Mouse (Mus musculus) heart, embryonic 10.5 days (tissue): Measurements from ENCODE around the gene Nav2. TPM values are rescaled to one million over a fixed set of nuclear protein-coding genes. Genes with fewer than 3 reads are reported as not detected.
A peak's percentile ranks its signal among the peaks of the same experiment; 100 is the strongest.

Source experiments
- DNase-seq: peaks from one replicate; pipeline ENCODE4 v3.0.0-alpha.2; 2017; ENCODE audit warnings: low spot score
- H3K27ac ChIP-seq: fragments of 300-500 bp; sonication (generic); 2 replicates; pipeline ENCODE4 v1.5.1; 2016; ENCODE audit warnings: mild to moderate bottlenecking
- H3K27me3 ChIP-seq: fragments of 300-500 bp; sonication (generic); 2 replicates; pipeline ENCODE4 v1.6.1; 2016; ENCODE audit warnings: mild to moderate bottlenecking; ENCODE audit not compliant: poor library complexity, insufficient read depth, severe bottlenecking
- H3K36me3 ChIP-seq: fragments of 300-500 bp; sonication (generic); 2 replicates; pipeline ENCODE4 v1.6.1; 2016; ENCODE audit warnings: mild to moderate bottlenecking, moderate library complexity
- H3K4me1 ChIP-seq: fragments of 300-500 bp; sonication (generic); 2 replicates; pipeline ENCODE4 v1.6.1; 2016; ENCODE audit warnings: mild to moderate bottlenecking
- H3K4me3 ChIP-seq: fragments of 300-500 bp; sonication (generic); 2 replicates; pipeline ENCODE4 v1.5.1; 2016; ENCODE audit warnings: mild to moderate bottlenecking, moderate library complexity
- H3K9me3 ChIP-seq: fragments of 300-500 bp; sonication (generic); 2 replicates; pipeline ENCODE4 v1.6.1; 2016; ENCODE audit warnings: mild to moderate bottlenecking, moderate library complexity
- WGBS: fragments of 180-500 bp; shearing (Covaris S2); methylation state at CpG from one replicate; pipeline ENCODE4 v1.1.7; 2016; 5-methylcytosine and 5-hydroxymethylcytosine counted together
- polyA plus RNA-seq: library from polyadenylated mRNA; unstranded; fragments of >200 nt; fragmentation: Nextera tagmentation; extraction: Ambion mirVana; gene quantifications from 2 replicates; pipeline ENCODE4 v1.2.1, GENCODE M21; 2016

Gene Nav2
- polyA plus RNA-seq, 1 experiment from 2014 or later, result 23.3 TPM

DNA sequence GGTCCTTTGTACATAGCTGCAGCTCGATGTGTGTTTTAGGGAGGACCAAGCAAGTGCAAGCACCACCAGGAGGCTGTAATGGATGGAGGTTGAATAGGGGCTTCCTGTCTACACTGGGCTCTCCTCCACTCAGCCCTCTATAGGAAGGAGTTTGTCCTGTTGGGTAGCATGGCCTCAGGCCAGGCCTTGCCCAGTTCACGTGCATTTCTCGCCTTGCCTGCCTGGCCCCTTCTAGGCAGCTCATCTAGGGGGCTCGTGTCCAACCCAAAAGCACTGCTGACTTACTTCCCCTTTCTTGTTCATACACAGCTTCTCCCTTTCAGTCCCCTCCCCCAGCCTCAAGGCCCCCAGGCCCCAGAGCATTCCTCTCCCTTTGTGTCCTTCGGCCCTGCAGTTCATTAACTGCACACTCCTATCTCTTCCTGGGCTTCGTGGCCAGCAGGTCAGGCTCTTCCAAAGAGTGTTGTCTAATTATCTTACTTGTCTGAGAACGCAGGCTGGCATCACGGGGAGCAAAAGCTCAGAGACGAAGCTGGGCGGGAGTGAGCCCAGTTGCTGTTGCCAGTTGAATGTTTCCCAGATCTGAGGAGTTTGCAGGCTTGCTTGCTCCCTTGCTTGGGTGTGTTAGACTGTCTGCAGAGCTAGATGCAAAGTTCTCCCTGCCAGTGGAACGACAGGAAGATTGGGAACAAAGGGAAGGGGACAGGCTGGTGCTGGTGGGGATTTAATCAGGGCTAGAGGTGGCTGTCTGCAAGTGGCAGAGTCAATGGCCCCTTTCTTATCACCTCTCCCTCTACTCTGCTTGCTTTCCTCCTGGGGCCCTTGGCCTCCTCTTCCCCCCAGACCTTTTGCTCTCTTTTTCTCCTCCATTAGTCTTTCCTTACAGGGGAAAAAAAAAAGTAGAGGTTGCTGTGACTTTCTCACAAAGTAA, 636.5 kb downstream of the Nav2 start:
- 21% methylated on average over 11 of the region's 11 CpGs for WGBS
- H3K4me1 ChIP-seq, result peaks cover 52% of the 10 kb centered on the region
- DNase-seq, result no peak
- peak overlapping the region; percentile 89 for H3K27ac ChIP-seq
- H3K4me3 ChIP-seq, result peak overlapping the region; percentile 24
- no peaks in the 10 kb centered on the region for H3K27me3 ChIP-seq
- H3K9me3 ChIP-seq, result no peaks in the 10 kb centered on the region
- H3K36me3 ChIP-seq, result peaks cover 52% of the 10 kb centered on the region

DNA sequence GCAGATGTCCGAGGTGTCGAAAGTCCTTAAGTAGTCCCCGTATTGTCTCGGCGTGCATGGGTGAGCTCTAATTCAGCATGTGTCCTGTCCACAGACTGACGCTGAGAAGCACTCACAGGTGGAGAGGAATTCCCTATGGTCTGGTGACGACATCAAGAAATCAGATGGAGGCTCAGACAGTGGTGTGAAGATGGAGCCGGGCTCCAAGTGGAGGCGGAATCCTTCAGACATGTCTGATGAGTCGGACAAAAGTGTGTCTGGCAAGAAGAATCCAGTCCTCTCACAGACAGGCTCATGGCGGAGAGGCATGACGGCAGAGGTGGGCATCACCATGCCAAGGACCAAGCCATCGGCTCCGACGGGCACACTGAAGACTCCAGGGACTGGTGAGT, 637.2 kb downstream of the Nav2 start:
- no peak for DNase-seq
- Histone ChIP-seq H3K27me3 (no peaks in the 10 kb centered on the region), H3K36me3 (peaks cover 51% of the 10 kb centered on the region), H3K9me3 (no peaks in the 10 kb centered on the region), H3K4me1 (peaks cover 53% of the 10 kb centered on the region), H3K27ac (peak overlapping the region; percentile 89), H3K4me3 (peak overlapping the region; percentile 24; the same call in 1 of the 2 replicates)
- 54% methylated on average over 15 of the region's 15 CpGs for WGBS

DNA sequence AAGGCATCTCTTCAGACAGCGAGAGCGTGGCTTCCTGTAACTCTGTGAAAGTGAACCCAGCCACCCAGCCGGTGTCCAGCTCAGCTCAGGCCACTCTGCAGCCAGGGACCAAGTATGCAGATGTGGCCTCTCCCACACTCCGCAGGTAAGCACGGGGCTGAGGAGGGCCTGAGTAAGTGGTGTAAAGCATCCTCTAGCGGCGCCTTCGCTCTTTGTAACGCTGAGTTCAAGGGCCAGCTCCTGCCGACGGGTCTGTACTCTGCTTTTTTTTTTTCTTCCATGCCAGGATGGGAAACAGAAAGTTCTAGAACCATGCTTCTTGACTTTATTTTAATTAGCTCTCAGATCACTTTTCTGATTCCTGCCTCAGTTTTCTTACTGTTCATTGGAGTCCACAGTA, 639.9 kb downstream of the Nav2 start:
- Histone ChIP-seq H3K27me3 (no peaks in the 10 kb centered on the region), H3K27ac (no peak overlapping the region), H3K4me1 (peaks cover 56% of the 10 kb centered on the region), H3K4me3 (no peak overlapping the region), H3K36me3 (peaks cover 73% of the 10 kb centered on the region), H3K9me3 (no peaks in the 10 kb centered on the region)
- WGBS, result 85% methylated on average over 11 of the region's 11 CpGs
- no peak for DNase-seq

DNA sequence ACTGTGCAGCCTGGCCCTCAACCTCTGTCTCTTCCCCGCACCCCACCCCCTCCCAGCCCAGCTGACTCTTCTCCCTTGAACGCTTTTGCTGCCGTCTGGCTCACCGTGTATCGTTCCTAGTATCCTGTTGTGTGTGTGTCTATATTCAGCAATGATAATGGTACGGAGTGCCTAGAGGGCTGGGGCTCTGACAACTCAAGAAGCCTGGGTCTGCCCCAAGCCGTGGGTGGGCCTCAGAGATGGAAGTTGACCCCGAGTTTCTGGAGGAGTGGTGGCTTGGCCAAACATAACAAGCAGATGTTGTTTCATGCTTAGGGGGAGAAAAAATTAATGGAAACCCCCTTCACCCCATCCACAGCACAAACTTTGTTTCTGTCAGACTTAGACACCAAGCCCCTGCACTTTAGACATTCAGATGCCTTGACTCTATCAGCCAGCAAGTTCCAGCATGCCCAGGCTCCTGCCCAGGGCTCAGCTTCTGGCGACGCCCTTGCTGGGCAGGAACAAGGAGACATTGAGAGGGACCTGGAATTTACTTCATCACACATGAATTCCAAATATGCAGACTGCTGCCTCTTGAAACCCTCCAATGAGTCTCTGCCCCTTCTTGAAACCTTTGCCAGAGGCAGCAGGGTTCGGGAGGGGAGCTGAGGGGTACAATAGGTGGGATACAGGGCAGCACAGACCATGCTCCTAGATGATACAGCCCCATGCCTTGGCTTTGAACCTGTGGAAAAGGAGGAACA, 644.9 kb downstream of the Nav2 start:
- no peak overlapping the region for H3K4me3 ChIP-seq
- H3K9me3 ChIP-seq, result no peaks in the 10 kb centered on the region
- no peak for DNase-seq
- peaks cover 82% of the 10 kb centered on the region for H3K36me3 ChIP-seq
- peaks cover 59% of the 10 kb centered on the region for H3K4me1 ChIP-seq
- 28% methylated on average over 11 of the region's 11 CpGs for WGBS
- H3K27ac ChIP-seq, result peak overlapping the region; percentile 81
- H3K27me3 ChIP-seq, result no peaks in the 10 kb centered on the region

DNA sequence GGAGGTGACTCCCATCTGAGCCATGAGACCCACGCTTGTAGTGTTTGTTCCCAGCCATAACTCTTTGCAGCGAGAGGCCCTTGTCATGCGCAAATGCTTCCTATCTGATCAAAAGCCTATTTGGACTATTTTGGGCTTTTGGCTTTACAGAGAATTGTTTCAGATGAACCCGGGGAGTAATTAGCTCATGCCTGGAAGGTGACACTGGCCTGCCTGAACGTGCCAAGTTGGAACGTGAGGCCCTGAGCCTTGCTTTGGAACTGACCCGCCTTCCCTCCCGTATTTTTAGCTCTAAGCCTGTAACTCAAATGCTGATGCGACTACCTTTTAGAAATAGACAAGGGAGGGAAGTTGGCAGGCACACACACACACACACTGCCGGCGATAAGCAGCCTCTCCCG, 649.7 kb downstream of the Nav2 start:
- 71% methylated on average over 12 of the region's 12 CpGs for WGBS
- Histone ChIP-seq H3K27ac (peak overlapping the region; percentile 56), H3K36me3 (peaks cover 76% of the 10 kb centered on the region), H3K9me3 (no peaks in the 10 kb centered on the region), H3K4me1 (peaks cover 57% of the 10 kb centered on the region), H3K27me3 (no peaks in the 10 kb centered on the region), H3K4me3 (no peak overlapping the region)
- no peak for DNase-seq

DNA sequence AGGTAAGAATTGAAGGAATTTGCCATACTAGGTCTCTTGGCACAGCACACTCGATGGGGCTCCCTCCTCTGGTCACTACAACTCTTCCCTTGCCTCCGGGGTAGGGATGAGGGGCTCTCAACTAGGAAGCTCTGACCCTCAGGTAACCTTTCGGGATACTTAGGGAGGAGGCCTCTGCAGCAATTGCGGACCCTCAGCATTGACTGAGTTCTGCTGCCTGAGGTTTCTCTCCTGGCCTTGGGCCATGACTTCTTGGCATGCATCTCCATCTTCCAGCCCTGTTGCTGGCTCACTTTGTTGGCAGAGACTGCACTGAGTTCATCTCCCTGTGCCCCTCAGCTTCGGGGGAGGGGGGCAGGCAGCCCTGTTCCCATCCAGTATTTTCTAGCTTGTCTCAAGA, 650.4 kb downstream of the Nav2 start:
- Histone ChIP-seq H3K4me3 (no peak overlapping the region), H3K27me3 (no peaks in the 10 kb centered on the region), H3K9me3 (no peaks in the 10 kb centered on the region), H3K27ac (peak overlapping the region; percentile 56), H3K36me3 (peaks cover 78% of the 10 kb centered on the region), H3K4me1 (peaks cover 54% of the 10 kb centered on the region)
- DNase-seq, result no peak
- 80% methylated on average over 5 of the region's 5 CpGs for WGBS

DNA sequence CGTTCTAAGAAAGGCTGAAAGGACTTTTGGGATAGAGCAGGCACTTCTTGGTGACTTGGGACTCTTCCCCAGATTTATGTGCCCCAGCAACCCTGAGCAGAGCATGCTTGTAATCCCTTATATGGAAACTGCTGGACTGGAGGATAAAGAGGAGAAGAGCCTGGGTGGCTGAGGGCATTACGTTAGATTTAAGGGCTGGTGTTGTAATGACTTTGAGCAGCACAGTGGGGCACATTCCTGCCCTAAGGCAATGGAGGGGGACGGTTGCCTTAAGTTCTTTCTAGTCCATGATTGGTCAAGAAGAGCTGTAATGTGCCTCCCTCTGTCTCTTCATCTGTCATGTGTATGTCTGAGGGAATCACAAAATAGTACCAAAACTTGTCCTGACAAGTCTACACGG, 651.5 kb downstream of the Nav2 start:
- DNase-seq, result no peak
- Histone ChIP-seq H3K9me3 (no peaks in the 10 kb centered on the region), H3K4me1 (peaks cover 47% of the 10 kb centered on the region), H3K4me3 (no peak overlapping the region), H3K27me3 (no peaks in the 10 kb centered on the region), H3K27ac (peak overlapping the region; percentile 56), H3K36me3 (peaks cover 84% of the 10 kb centered on the region)
- WGBS, result 63% methylated on average over 4 of the region's 4 CpGs

DNA sequence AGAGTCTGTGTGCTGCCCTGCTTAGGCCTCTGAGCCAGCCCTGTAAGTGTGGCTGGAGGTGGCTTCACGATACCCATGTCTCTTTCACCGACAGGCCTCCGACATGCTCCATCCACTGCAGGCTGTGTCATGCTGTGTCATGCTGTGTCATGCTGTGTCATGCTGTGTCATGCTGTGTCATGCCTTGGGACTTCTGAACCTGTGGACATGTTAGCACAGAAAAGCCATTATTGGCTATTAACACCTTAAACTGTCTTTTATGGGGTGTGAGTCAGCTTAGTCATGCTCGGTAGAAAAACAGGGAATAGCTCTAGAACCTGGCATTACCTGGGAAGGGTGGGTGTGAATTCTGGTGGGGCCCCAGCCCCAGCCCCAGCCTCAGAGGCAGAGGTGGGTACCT, 653.9 kb downstream of the Nav2 start:
- no peak for DNase-seq
- H3K4me3 ChIP-seq, result no peak overlapping the region
- WGBS, result 85% methylated on average over 4 of the region's 4 CpGs
- no peaks in the 10 kb centered on the region for H3K27me3 ChIP-seq
- H3K4me1 ChIP-seq, result peaks cover 66% of the 10 kb centered on the region
- H3K27ac ChIP-seq, result no peak overlapping the region
- peaks cover 88% of the 10 kb centered on the region for H3K36me3 ChIP-seq
- no peaks in the 10 kb centered on the region for H3K9me3 ChIP-seq

DNA sequence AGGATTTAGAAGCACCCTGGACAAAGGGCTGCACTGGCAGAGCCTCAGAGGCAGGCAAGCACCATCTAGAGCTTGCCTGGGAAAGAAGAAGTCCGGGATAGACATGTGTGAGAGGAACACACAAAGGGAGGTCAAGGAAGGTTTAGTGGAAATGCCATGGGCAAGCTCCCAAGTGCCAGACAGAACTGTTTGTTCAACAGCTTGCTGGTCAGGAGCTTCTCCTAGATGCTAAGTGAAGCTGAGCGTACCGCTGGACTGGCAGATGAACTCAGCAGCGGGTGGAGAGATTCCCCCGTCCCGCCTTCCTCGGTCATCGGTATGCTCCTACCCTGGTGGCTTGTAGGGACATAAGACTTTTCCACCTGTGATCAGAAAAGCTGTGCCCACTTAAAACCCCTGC, 654.3 kb downstream of the Nav2 start:
- Histone ChIP-seq H3K9me3 (no peaks in the 10 kb centered on the region), H3K27me3 (no peaks in the 10 kb centered on the region), H3K36me3 (peaks cover 88% of the 10 kb centered on the region), H3K27ac (0 out of 2 replicates have a peak overlapping the region, but pooled peaks have one; percentile 47), H3K4me3 (no peak overlapping the region), H3K4me1 (peaks cover 66% of the 10 kb centered on the region)
- WGBS, result 76% methylated on average over 8 of the region's 8 CpGs
- no peak for DNase-seq

DNA sequence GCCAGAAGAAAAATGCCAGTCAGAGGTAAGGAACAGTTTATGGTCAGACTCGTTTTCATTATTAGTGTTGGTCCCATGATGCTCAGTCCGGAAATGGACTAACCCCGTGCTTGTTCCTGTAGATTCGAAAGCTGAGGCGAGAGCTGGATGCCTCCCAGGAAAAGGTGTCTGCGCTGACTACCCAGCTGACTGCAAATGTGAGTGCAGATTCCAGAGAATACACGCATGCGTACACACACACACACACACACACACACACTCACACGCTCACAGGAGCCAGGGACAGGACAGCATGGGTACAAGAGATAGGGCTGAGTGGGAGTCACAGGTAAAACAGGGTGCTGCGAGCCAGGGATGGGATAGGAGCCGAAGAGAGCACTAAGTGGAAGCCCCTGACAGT, 656.6 kb downstream of the Nav2 start:
- Histone ChIP-seq H3K4me3 (no peak overlapping the region), H3K27ac (0 out of 2 replicates have a peak overlapping the region, but pooled peaks have one; percentile 26), H3K36me3 (peaks cover 86% of the 10 kb centered on the region), H3K4me1 (peaks cover 47% of the 10 kb centered on the region), H3K27me3 (no peaks in the 10 kb centered on the region), H3K9me3 (no peaks in the 10 kb centered on the region)
- 81% methylated on average over 11 of the region's 11 CpGs for WGBS
- DNase-seq, result no peak

DNA sequence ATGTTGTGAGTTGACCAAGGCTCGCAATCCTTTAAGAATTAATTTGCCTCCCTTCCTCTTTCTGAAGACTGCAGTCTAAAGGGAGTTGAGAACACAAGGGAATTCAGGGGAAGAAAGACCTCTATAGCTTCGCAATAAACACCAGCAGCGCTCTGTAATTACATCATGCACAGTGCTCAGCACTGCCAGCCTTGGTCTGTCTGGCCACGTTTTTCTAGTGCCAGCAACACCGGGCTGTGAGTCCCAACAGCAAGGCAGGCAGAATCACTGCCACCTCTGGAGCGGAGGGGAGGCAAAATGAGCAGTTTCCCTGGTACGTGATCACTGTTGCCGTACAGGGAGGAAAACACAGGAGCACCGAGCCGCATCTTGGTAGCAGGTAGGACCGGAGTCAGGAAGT, 657.3 kb downstream of the Nav2 start:
- peak overlapping the region; percentile 71 for H3K27ac ChIP-seq
- 78% methylated on average over 11 of the region's 11 CpGs for WGBS

DNA sequence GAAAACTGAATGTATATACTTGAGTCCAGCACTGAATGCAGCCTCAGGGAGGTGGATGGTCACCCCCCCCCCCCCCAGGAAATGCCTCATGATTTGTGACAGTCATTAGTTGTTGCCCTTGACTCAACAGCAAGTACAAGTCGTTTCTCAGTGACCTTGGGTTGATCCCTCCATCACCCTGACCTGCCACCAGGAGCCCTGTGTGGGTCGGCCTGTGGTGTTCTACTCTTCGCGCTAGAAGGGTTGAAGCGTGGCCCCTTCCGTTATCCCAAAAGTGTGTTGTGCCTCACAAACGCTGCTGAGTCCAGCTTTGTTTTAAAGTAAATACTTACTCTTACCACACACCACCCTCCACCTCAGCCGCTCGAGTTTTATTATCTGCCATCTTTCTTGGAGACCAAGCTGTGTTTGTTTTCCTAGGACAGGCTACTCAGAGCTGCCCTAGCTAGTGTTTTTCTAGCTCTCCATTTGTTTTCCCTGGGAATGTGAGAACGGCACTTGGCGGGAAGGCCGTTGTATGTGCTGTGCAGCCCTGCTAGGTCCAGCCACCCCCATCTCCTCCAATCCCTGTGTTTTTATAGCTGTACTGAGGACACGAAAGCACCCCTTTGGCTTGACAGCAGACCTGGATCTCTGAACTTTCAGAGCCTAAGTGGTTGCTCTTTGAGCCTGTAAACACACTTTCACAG, 659.0 kb downstream of the Nav2 start:
- Histone ChIP-seq H3K27me3 (no peaks in the 10 kb centered on the region), H3K9me3 (no peaks in the 10 kb centered on the region), H3K4me1 (peaks cover 57% of the 10 kb centered on the region), H3K4me3 (no peak overlapping the region), H3K27ac (peak overlapping the region; percentile 71), H3K36me3 (peaks cover 94% of the 10 kb centered on the region)
- WGBS, result 53% methylated on average over 13 of the region's 13 CpGs
- no peak for DNase-seq

More for the DNA sequence above, 657.3 kb downstream of the Nav2 start:
- Histone ChIP-seq H3K36me3 (peaks cover 86% of the 10 kb centered on the region), H3K9me3 (no peaks in the 10 kb centered on the region), H3K4me1 (peaks cover 45% of the 10 kb centered on the region), H3K27me3 (no peaks in the 10 kb centered on the region), H3K4me3 (no peak overlapping the region)
- no peak for DNase-seq
